Mouse (Mus musculus) layer of hippocampus, adult 9-10 months (tissue): Measurements from ENCODE around the gene Ptprn2.
A peak's percentile ranks its signal among the peaks of the same experiment; 100 is the strongest.

Experiments used
- DNase-seq: peaks from one replicate; pipeline ENCODE4 v3.0.0; 2022; ENCODE audit warnings: low spot score

Gene Ptprn2

GRCm38 (mm10) chr12:116989144-116989543 lies 503.6 kb downstream of the Ptprn2 start:
- no peak for DNase-seq

GRCm38 (mm10) chr12:117001546-117002148 lies 516.1 kb downstream of the Ptprn2 start:
- DNase-seq, result no peak

DNA sequence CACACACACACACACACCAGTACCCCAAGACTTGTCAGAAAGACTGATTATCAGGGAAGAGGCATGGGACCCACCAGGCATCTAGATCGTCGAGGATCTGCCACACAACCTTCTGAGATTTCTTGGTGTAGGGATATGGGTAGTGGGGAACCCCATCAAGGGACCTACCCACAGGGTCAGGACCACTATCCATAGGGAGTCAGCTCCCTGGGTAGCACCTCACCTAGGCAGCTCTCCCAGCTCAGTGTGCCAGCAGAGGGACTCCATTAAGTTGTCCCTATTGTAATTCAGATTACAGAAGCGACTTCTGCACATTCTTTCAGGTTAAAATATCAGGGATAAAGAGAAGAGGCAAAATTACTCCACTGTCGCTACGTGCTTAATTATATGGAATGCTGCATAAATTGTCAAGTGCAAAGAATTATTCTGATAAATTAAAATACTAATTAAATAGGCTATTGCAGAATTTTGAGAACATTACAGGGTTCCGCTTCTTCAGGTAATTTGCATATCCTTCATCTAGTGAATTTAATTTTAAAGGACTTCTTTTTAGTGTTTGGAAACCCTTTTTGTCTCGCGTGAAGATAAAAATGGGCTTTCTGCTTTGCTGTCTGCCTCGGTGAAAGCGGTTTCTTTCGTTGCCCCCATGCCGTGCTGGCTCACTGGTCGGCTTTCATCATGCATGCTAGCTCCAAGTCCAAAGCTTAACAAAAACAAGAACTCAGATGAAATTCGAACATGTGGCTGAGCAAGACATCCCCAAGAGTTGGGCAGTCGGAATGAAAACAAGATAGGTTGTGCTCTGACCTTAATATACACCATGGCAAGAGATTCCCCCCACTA lies 531.5 kb downstream of the Ptprn2 start:
- no peak for DNase-seq

DNA sequence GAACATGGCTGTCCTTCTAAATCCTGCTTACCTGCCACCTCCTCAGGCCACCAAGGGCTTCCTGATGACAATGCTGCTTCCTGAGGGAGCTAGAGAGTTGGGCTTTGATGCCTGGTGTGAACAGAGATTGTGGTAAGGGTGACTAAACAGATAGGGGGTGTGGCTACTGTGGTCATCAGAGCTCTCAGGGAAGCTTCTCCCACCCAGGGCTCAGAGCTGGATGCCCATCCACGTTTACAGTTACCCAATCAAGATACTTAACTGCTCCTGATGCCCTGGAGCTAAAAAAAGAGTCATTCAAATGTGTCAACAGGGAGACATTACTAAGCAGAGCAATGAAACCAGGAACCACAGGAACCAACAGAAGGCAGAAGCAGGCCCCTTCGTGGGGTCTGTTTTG lies 532.4 kb downstream of the Ptprn2 start:
- no peak for DNase-seq

DNA sequence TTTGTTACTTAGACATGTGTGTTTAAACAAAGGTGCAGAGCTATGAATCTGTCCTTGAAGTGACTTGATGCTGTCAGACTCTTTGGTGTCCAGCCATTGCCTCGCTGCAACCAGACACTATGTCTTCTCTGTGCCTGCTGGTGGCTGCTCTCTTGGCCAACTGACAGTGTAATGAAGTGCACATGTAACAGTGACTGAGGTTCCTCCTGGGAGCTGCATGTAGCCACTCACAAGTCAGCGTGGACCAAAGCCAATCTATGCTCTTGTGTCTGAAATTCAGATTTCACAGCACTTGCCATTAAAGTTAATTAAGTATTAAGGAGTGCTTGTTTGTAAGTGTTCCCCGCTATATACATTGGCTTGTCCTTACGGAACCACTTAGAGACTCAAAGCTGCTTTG lies 537.7 kb downstream of the Ptprn2 start:
- no peak for DNase-seq

- DNase-seq, result no peak
Measured at GRCm38 (mm10) chr12:117024916-117025315, 539.4 kb downstream of the Ptprn2 start.

DNA sequence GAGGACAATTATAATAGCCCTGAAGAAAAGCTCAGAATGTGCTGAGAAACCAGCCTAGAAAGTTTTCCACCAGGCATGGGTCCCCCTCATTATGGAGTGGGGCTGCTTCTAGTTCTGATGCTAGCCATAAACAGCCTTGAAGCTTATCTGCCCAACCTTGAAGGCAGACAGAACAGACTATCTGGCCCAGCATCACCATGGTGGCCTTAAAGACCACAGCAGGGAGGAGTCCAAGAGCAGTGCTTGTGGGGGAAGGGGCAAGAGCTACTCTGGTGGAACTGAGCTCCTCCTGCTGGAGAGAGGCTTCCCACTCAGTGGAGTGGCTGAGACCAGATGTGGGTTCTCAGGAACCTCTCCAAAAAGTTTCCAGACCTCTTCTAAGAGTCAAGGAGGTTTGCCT lies 540.2 kb downstream of the Ptprn2 start:
- DNase-seq, result no peak

- DNase-seq, result no peak
Measured at GRCm38 (mm10) chr12:117027351-117027750, 541.8 kb downstream of the Ptprn2 start.

DNA sequence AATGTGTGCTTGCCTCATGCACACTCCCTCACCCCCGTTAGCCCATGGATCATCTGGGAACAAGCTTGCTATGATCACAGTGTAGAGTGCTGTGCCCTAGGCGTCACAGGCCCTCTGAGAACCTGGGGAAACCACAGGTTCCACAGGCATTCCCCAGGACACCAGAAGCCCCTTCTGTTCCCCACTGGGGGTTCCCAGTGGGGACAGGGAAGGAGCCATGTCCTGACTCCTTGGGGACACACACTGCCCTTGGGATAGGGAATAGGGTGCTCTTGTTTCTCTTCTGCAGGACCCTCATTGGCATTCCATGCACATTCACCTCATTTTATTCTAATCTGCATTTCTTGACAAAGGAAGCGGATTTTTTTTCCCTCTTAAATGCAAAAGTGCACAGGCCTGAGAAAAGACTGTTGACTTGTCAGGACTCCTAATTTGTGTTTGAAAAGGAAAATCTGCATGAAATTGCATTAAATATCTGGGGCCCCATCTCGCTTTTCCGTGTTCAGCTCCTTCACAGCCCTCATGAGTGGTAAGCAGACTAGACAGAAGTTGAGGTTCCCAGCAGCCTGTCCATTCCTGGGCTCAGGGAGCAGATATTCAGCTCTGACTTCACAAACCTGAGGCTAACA lies 542.9 kb downstream of the Ptprn2 start:
- no peak for DNase-seq

DNA sequence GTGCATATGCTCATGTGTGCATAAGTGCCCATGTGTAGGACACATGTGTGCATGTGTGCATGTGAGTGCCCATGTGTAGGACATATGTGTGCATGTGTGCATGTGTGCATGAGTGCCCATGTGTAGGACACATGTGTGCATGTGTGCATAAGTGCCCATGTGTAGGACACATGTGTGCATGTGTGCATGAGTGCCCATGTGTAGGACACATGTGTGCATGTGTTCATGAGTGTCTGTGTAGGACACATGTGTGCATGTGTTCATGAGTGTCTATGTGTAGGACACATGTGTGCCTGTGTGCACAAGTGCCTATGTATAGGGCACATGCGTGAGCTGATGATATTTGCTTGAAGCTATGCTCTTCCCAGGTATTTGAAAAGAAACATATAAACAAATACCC lies 547.7 kb downstream of the Ptprn2 start:
- no peak for DNase-seq

DNA sequence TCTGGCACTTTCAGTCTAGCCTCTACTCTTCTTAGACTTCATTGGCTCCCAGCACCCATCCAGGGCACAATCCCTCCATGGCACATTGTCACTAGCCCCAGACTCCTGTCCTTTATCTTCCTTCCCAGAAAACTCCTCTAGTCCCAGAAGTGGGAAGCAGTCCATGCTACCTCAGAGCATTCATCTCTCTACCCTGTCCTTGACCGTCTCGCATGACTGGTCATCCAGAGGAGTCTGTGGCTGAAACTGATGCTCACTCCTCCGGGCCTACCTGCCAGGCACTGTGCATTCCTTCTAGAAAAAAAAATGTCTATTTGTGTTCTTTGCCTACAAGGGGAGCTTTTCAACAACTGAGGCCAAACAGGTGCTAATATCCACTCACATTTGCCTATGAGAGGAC lies 549.0 kb downstream of the Ptprn2 start:
- DNase-seq, result no peak

- DNase-seq, result peak; percentile 64
Measured at GRCm38 (mm10) chr12:117035243-117035642, 549.7 kb downstream of the Ptprn2 start.

- DNase-seq, result no peak
Measured at GRCm38 (mm10) chr12:117039411-117039810, 553.9 kb downstream of the Ptprn2 start.

DNA sequence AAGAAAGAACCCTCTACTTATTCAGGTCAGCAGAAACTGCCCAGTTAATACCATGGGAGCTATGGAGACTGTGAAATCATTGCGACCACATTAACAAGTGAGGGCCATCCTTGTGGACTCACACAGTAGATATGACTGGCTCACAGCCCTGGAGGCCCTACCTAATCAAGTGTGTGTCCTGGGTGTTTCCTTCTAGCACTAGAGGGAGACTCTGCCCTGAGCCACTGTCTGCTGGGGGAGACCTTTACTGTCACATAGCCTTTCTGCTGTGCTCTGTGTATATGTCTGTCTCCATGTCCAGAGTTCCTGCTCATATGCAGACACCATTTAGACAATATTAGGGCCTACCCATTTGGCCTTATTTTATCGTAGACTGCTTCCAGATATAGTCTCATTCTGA lies 555.9 kb downstream of the Ptprn2 start:
- no peak for DNase-seq

DNA sequence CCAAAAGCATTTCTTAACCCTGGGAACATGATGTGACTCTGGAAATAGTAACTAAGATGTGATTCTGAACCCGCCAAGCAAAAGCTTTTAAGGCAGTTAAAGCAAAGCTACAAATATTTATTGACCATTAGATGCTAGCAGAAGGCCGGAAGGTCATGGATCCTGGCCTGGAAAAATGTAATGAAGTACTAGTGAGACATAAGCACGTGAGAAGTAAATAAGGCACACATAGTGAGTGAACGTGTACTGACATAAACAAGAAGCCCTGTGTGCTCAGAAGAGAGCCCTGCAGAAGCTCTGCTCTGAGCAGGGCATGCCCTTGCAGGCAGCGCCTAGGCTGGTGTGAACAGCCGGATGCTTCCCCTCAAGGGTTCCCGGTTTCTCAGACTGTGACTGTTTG lies 557.2 kb downstream of the Ptprn2 start:
- no peak for DNase-seq

- DNase-seq, result no peak
Measured at GRCm38 (mm10) chr12:117047384-117048251, 562.1 kb downstream of the Ptprn2 start.

DNA sequence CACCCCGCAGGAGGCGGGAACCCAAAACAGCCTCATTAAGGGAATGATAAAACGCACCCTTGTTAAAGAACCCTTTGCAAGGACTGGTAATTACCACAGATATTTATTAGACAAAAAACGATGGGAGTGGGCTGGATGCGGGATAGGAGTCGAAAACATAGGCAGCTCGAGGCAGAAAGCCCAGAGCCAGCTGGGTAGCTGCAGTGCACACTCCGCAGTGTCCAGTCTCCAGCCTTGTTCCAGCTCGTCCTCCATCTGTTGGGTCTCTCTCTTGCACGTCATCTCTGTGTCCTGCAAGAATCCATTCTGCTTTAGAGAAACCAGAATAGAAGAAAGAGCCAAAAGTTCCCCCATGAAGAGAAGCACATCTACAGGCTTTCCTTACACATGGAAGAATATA lies 564.3 kb downstream of the Ptprn2 start:
- no peak for DNase-seq

GRCm38 (mm10) chr12:117053223-117053850 lies 567.8 kb downstream of the Ptprn2 start:
- DNase-seq, result no peak

DNA sequence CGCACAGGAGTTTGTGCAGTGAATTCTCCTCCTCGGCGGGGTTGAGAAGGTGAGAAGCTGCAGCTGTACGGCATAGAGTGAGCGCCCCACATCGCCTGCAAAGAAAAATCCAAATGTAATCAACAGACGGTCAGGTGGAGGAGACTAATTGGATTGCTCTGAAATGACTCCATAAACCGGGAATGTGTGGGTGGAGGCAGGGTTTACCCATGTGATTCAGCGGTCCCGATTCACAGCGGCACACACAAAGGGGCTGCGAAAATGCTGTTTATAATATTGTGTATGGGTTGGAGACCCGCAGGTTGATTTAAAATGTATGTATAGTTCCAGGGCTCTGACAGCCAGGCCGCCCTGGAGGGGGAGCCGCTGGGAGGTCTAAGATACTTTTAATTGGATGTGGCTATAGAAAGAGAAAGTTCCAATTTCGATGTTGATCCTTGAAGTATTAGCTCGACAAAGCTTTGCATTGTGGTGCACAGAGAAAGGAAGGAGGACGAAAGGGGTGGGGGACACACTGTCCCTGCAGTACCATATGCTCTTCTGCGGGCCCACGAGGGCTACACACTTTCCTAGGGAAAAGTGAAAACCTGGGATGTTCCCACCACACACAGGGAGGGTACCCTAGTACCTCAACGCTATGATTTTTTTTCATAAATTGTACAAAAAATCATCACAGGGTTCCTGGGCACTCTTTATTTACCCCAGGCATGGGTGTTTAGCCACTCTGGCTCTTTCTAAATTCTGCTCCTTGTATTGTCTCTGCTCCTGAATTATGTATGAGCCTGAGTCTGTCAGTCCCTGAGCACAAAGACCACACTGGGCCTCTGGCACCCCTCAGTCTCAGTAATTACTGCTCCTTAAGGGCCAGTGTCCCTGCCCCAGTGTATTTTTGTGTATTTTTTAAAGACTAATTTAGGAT lies 568.6 kb downstream of the Ptprn2 start:
- DNase-seq, result peak; percentile 10

- DNase-seq, result no peak
Measured at GRCm38 (mm10) chr12:117054925-117055570, 569.5 kb downstream of the Ptprn2 start.
